Mouse (Mus musculus): ENCODE results near the gene Apoc4.
A peak's percentile ranks its signal among the peaks of the same experiment; 100 is the strongest.

The Apoc4 gene

DNA sequence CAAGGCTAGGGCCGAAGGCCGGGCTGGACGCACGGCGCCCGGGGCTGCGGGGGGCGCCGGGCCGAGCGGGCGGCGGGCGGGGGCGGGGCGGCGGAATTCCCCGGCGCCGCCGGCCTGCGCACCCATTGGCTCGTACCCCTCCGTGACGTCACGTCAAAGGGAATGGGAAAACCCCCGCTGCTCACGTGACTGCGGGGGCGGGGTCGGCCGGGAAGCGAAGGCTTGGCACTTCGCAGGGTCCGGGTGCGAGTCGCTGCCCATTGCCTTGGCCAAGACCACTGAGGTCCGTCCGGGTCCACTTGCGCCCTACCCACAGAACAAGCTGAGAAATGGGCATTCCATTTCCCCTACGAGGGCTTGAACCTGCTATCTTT, 51.9 kb downstream of the Apoc4 start, which contains the start of gene Relb:
TSS of gene Relb (minus strand) at position 78 of the 374 bp plus-strand sequence.
- peak; percentile 88 to 96 for DNase-seq (ENCODE audit: low spot score in 2 of 2)

- peak; percentile 94 to 98 for DNase-seq (ENCODE audit: low spot score in 2 of 2)
Measured at GRCm38 (mm10) chr7:19628536-19629360, 52.5 kb downstream of the Apoc4 start.

DNA sequence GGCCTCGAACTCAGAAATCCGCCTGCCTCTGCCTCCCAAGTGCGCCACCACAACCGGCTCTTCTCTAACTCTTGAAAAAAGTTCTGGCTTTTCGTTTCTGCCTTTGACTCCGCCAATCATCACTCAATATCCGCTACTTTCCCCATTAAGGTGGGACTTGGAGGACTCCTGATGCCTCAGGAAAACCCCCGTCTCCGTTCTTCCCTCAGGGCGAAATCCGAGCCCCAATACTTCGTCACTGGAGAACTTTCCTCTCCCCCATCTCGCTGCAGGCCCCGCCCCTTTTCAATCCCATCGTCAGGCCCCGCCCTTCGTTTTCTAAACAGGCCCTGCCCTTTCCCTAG, 53.1 kb downstream of the Apoc4 start:
- DNase-seq (ENCODE audit: low spot score in 2 of 2), result no peak
